Mouse (Mus musculus) liver, embryonic 11.5 days (tissue): ENCODE data around the gene Pi4k2a. TPM values are rescaled to one million over a fixed set of nuclear protein-coding genes. Genes with fewer than 3 reads are reported as not detected.

ENCODE experiments used
- ATAC-seq: fragments of 200-750 bp; cut with Nextera tagmentation; replicated peaks from 2 replicates; pipeline ENCODE4 v1.8.0; 2017; ENCODE audit warnings: moderate number of reproducible peaks, mild to moderate bottlenecking, moderate TSS enrichment, moderate library complexity; ENCODE audit not compliant: low FRiP score
- DNase-seq: peaks from one replicate; pipeline ENCODE4 v3.0.0-alpha.2; 2017; ENCODE audit warnings: low spot score
- H3K27ac ChIP-seq: fragments of 300-500 bp; sonication (generic); 2 replicates; pipeline ENCODE4 v1.5.1; 2014; ENCODE audit warnings: mild to moderate bottlenecking, low read depth, low read length, control low read depth
- H3K27me3 ChIP-seq: fragments of 300-500 bp; sonication (generic); replicated peaks from 2 replicates; pipeline ENCODE4 v1.6.1; 2014; ENCODE audit warnings: low read length, mixed read lengths; ENCODE audit not compliant: control insufficient read depth, insufficient read depth
- H3K36me3 ChIP-seq: fragments of 300-500 bp; sonication (generic); 2 replicates; pipeline ENCODE4 v1.6.1; 2014; ENCODE audit warnings: mild to moderate bottlenecking, low read length, moderate library complexity, mixed read lengths; ENCODE audit not compliant: control insufficient read depth, insufficient read depth
- H3K4me1 ChIP-seq: fragments of 300-500 bp; sonication (generic); replicated peaks from 2 replicates; pipeline ENCODE4 v1.6.1; 2014; ENCODE audit warnings: low read length, mixed read lengths; ENCODE audit not compliant: control insufficient read depth, insufficient read depth
- H3K4me2 ChIP-seq: fragments of 300-500 bp; sonication (generic); 2 replicates; pipeline ENCODE4 v1.6.1; 2014; ENCODE audit warnings: mild to moderate bottlenecking, control low read depth, moderate library complexity
- H3K4me3 ChIP-seq: fragments of 300-500 bp; sonication (generic); 2 replicates; pipeline ENCODE4 v1.5.1; 2014; ENCODE audit warnings: low read depth, low read length, control low read depth
- H3K9ac ChIP-seq: fragments of 300-500 bp; sonication (generic); 2 replicates; pipeline ENCODE4 v1.6.1; 2014; ENCODE audit warnings: low read depth, low read length, control low read depth
- H3K9me3 ChIP-seq: fragments of 300-500 bp; sonication (generic); 2 replicates; pipeline ENCODE4 v1.6.1; 2016; ENCODE audit warnings: low read length, inconsistent platforms, mixed read lengths; ENCODE audit not compliant: control insufficient read depth
- WGBS: fragments of 180-500 bp; shearing (Covaris S2); extraction: QIAGEN DNeasy Blood & Tissue Kit; methylation state at CpG from one replicate; pipeline ENCODE4 v1.1.7; 2014; 5-methylcytosine and 5-hydroxymethylcytosine counted together
- polyA plus RNA-seq: library from polyadenylated mRNA; unstranded; fragments of >200 nt; fragmentation: Nextera tagmentation; extraction: Ambion mirVana; gene quantifications from 2 replicates; pipeline ENCODE4 v1.2.1, GENCODE M21; 2014

The Pi4k2a gene
- polyA plus RNA-seq, 1 experiment from 2014 or later, result 17.6 TPM

DNA sequence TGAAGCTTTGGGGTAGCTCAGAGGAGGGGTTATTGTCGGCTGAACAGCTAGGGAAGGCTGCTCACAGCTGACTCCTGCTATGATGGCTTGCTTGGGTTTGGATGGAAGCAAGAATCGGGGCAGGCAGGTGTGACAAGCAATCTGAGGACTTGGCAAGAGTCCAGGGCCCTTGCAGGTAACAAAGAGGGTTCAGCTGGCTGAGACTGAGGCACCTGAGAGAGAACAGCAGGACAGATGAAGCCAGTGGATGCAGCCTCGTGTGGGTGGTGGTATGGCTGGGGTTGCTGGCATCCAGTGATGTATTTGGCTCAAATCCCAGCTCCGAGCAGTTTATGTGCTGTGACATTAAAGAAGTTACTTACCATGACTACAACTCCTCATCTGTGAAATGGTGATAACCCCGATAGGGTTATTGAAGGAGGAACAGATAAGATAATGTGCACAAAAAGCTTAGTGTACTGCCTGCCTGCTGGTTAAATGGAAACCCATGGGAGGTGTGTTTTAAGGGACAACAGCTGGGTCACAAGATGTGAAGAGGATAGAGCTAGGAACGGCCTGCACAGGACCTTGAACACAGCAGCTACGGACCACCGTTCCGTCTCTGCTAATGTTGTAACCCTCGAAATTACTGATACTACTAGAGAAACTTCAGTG lies 79.2 kb downstream of the Pi4k2a start:
- no peaks in the 10 kb centered on the region; the same call in 1 of the 2 replicates for H3K36me3 ChIP-seq
- H3K4me1 ChIP-seq, result peaks cover 4% of the 10 kb centered on the region
- 0 out of 2 replicates have a peak overlapping the region, but pooled peaks have one; percentile 87 for H3K4me3 ChIP-seq
- no peak overlapping the region for H3K27ac ChIP-seq
- H3K4me2 ChIP-seq, result peak overlapping the region; percentile 91
- H3K9me3 ChIP-seq, result no peaks in the 10 kb centered on the region
- H3K27me3 ChIP-seq, result 0 out of 2 replicates have a peak, but pooled peaks cover 8% of the 10 kb centered on the region
- WGBS, result 51% methylated on average over 10 of the region's 10 CpGs
- DNase-seq, result no peak
- H3K9ac ChIP-seq, result no peak overlapping the region; the same call in 1 of the 2 replicates
- ATAC-seq, result peak; percentile 37

DNA sequence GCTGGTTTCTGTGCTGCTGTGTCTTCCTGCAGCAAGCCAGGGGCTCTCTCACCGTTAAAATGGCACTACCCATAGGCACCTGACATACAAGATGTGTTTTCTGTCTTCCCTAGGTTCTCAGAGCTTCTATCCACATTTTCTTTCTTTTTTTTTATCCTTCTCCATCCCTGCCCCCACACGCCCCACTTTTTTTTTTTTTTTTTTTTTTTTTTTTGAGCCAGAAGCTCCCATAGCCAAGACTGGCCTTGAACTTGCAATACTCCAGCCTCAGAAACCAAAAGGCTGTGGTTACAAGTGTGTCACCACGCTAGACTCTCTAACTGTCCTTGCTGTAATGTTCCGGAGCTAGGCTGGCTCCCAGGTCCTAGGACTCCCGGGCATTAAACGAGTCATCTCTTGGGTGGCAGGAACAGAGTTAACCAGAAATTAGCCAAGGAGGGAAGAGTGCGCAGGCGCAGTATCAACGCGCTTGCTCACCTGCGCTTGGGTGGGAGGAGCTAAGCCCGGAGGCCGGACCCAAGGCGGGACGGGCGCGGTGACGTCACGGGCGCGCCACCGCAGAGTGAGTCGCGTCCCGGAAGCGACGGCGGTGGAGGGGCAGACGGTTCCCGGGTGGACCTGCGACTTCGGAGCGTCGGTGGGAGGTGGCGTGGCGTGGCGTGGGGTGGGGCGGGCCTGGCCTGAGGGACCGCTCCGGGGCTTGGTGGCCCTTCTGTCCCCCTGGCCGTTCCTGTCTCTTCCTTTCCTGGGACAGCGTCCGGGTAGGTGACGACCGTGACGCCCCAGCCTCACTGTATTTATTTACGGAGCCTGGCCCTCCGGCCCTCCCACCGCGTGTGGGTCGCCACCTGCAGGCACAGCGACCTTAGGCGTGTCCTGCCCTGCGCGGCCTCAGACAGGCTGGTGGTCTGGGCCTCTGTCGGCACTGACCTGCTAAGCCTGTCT lies 80.0 kb downstream of the Pi4k2a start:
- peak overlapping the region; percentile 51; the same call in 1 of the 2 replicates for H3K27ac ChIP-seq
- peaks cover 4% of the 10 kb centered on the region for H3K4me1 ChIP-seq
- 2% methylated on average over 55 of the region's 56 CpGs for WGBS
- H3K9me3 ChIP-seq, result no peaks in the 10 kb centered on the region
- ATAC-seq (peak; percentile 92), DNase-seq (peak; percentile 90)
- peak overlapping the region; percentile 91 for H3K4me2 ChIP-seq
- no peaks in the 10 kb centered on the region; the same call in 1 of the 2 replicates for H3K36me3 ChIP-seq
- H3K4me3 ChIP-seq, result peak overlapping the region; percentile 87
- H3K27me3 ChIP-seq, result 0 out of 2 replicates have a peak, but pooled peaks cover 8% of the 10 kb centered on the region
- H3K9ac ChIP-seq, result peak overlapping the region; percentile 88

Other genes starting within 250 kb of the Pi4k2a start
- 9.8 and 10.9 TPM in 2 replicates for gene Frat2, start 242.3 kb upstream of the Pi4k2a start, polyA plus RNA-seq
- gene Rrp12, start 194.3 kb upstream of the Pi4k2a start, polyA plus RNA-seq, result 29.5 and 34.0 TPM in 2 replicates
- gene Pgam1, start 178.5 kb upstream of the Pi4k2a start, polyA plus RNA-seq, result 871 and 874 TPM in 2 replicates
- gene Exosc1, start 157.0 kb upstream of the Pi4k2a start, polyA plus RNA-seq, result 101 and 109 TPM in 2 replicates
- gene Zdhhc16, start 157.0 kb upstream of the Pi4k2a start, polyA plus RNA-seq, result 58.9 and 63.0 TPM in 2 replicates
- gene Mms19, start 109.3 kb upstream of the Pi4k2a start, polyA plus RNA-seq, result 27.9 and 29.1 TPM in 2 replicates
- 6.7 and 7.3 TPM in 2 replicates for gene Ubtd1, start 108.7 kb upstream of the Pi4k2a start, polyA plus RNA-seq
- gene Ankrd2, start 54.5 kb upstream of the Pi4k2a start, polyA plus RNA-seq, result not detected in 2 replicates
- 8.1 and 10.1 TPM in 2 replicates for gene Hoga1, start 44.9 kb upstream of the Pi4k2a start, polyA plus RNA-seq
- gene 4933411K16Rik, start 38.2 kb upstream of the Pi4k2a start, polyA plus RNA-seq, result 0.13 and 0.40 TPM in 2 replicates
- 9.3 and 10.5 TPM in 2 replicates for gene Morn4, start 4.1 kb upstream of the Pi4k2a start, polyA plus RNA-seq
- 19.9 and 21.6 TPM in 2 replicates for gene Avpi1, start 38.6 kb downstream of the Pi4k2a start, polyA plus RNA-seq
- 4.3 and 5.4 TPM in 2 replicates for gene Marveld1, start 56.9 kb downstream of the Pi4k2a start, polyA plus RNA-seq
- 15.2 and 15.8 TPM in 2 replicates for gene Zfyve27, start 73.5 kb downstream of the Pi4k2a start, polyA plus RNA-seq
- 3.5 and 5.2 TPM in 2 replicates for gene Sfrp5, start 111.8 kb downstream of the Pi4k2a start, polyA plus RNA-seq
- gene Golga7b, start 157.1 kb downstream of the Pi4k2a start, polyA plus RNA-seq, result not detected in 2 replicates